Mouse (Mus musculus) layer of hippocampus, postnatal 36 days (tissue): ENCODE results near the gene Phactr1. TPM values are rescaled to one million over a fixed set of nuclear protein-coding genes. Genes with fewer than 3 reads are reported as not detected.

Source experiments
- DNase-seq, 2 experiments: peaks; one replicate each; pipeline ENCODE4 v3.0.0; 2022
- total RNA-seq, 2 experiments: library from RNA; stranded (reverse); gene quantifications; 2 replicates each; pipeline ENCODE4 v1.2.3; 2021

The Phactr1 gene
- total RNA-seq, 2 experiments from 2014 or later = 294 to 305 TPM

DNA sequence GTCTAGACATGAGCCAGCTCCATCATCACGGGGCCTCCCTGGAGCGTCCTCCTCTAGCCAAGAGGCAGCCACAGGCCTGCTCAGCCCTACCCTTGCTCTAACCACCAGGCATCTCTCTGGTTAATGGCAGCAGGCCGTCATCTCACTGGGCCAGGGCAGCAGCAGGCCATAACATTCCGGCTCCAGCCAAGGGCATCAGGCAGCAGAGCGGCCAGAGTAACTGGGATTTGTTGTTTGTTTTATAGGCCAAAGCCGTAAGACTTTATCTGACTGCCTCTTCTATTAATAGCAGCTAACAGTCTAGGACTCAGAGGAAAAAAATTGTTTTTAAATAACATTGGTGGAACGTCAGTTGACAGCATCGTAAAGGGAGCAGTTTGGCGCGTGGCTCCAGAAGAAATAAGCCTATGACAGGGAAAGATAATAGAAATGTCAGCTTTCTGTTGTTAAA, 451.3 kb downstream of the Phactr1 start:
- no peak for DNase-seq

- DNase-seq = no peak
These were observed 452.4 kb downstream of the Phactr1 start for GRCm38 (mm10) chr13:43132859-43133258.

DNA sequence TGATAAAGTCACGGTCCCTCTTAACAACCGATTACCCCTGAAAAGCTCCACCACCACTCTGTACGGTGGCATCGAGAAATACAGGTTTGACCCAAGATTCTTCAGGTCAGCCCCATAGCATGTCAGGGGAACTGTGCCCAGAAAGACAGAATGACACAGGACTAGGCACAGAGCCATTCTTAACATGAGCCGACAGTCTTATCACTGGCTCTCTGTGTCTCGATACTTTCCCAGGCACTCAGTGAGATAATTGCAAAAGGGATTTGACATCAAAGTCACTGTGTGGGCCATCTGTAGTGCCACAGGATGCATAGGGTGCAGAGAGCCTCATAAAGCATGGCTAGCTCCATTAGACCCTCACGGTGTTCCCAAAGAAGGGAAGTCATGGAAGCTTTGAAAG, 453.0 kb downstream of the Phactr1 start:
- no peak for DNase-seq

DNA sequence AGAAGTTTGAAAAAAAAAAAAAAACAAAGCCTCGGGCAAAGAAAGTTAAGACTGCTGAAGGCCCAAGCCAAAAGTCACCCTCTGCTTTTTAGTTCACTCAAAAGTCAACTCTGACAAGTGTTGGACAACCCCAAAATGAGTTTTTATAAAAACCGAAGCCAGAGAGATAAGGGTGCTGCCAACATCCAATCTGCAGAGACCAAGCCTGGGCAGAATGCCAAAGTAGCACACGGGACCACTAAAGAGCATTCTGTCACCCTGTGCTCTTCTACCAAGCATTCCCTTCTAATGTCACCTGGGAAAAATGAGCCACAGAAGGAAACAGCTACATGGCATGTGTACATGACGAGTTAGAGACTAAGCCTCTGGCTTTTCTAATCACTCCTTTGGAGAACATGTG, 454.0 kb downstream of the Phactr1 start:
- DNase-seq = no peak

DNA sequence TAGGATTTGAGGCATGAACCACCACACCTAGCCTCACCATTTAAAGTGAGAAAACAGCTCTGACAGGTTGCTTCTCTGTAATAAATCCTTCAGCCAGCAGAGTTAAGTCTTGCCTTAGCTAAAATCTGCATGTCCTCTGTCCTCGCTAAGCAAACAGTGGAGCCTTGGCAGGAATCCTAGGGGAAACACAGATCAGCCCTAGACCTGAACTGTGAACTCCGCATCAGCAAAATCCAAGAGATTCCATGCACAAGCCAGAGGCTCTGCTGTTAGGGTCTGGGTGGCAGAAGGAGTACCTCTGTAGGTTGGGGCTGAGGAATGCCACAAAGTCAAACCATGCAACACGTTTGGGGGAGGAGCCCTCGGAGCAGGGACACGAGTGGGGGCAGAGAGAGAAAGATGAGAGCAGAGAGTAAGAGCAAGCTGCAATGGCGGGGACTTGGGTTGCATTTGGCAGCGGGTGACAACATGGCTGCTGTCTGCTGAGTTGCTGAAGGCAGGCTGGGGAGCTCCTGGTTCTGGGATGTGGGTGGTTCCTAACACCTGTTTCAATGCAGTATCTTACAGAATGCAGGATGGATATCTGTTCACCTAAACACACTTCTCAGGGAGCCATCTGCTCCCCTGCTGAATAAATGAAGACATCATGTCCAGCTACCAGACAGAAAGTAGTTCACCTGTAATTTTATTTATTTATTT, 464.4 kb downstream of the Phactr1 start:
- DNase-seq = no peak

- no peak for DNase-seq
These were observed 466.3 kb downstream of the Phactr1 start for GRCm38 (mm10) chr13:43146515-43147258.

DNA sequence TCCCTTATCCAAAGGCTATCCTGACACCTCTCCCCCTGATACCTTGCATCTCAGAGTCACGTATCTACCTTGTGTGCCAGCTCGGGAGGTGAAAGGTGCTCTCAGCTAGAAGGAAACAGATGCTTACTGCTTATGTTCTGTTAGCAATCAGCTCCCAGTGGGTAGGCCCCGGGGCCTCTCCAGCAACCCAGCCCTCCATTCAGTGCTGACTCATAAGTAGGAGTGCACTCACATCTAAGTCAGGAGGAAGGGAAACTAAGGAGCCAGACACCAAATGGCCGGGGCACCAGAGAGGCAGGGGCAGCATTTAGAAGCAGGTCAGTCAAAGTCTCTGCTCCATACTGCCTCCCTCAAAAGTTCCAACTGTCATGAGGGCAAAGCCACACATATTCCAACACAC, 468.3 kb downstream of the Phactr1 start:
- DNase-seq = no peak

DNA sequence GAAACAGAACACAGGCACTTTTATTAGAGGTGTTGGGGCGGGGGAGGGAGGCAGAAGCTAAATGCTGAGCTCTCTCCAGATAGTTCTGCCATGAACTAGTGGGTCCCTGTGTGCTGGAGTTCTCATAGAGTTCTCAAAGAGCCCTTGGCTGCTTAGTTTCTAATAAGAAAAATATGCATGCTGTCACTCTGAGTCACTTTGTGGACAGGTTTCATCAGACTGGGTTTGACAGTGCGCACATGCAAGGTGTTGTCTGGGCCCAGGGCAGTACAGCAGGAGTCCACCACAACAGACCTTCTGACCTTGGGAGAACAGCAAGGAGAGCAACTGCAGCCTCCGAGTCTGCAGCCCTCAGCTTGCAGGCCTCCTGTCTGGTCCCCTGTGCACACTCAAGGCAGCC, 469.2 kb downstream of the Phactr1 start:
- DNase-seq = no peak

DNA sequence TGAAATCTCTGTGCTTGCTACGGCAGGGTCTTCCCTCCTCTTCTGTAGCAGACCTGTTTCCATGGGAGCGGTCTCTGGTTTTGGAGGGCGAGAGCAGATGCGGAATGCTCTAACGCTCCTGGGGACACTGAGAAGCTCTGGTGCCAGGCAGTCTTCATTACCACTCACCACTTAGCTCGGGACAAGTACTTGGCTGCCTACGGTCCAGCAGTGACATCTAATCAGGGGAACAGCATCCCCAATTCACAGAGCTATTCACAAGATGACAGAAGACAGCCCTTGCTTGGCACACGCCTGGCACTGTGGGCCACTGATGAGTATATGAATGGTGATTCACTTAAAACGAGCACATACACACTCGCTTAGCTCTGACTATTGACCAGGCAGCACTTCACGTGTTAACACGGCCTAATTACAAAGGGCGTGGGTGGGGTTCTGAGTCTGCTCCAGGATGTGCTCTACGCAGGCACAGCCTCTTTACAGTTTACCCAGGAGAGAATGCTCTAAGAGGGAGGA, 471.6 kb downstream of the Phactr1 start:
- DNase-seq = no peak

DNA sequence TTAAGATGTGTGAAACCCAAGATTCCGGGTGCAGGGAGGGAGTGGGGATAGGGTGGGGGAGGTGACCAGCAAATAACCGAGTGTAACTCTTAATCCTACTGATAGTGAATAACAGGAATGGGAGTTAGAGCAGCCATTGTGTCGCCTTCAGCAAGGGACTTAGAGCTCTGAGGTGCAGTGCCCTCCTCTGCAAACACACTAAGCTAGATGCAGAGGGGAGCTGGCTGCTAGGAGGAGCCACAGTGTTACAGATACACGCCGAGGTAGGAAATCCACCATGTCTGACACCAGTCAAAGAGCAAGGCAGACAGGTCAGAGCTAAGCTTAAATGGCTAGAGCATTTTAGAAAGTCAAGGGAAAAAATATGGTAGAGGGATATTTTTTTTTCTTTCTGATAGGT, 476.9 kb downstream of the Phactr1 start:
- DNase-seq = no peak

- DNase-seq = no peak
These were observed 477.9 kb downstream of the Phactr1 start for GRCm38 (mm10) chr13:43158281-43158680.

DNA sequence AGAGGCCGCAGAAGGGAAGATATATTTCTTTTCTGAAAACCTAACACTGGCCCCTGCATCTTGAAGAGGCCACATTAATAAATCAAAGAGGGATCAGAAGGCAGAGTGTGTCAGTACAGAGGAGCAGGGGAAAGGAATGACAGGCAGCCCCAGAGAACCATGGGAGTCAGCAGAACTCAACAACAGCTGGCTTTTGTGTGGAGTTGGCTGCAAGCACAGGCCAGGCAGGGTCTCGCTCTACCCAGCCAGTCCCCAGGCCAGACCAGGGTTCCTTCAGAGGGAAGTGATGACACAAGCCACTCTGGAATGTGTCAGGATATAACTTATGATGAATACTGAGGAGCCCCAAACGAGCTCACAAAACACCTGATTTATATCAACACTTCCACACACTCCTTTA, 479.0 kb downstream of the Phactr1 start:
- no peak for DNase-seq

DNA sequence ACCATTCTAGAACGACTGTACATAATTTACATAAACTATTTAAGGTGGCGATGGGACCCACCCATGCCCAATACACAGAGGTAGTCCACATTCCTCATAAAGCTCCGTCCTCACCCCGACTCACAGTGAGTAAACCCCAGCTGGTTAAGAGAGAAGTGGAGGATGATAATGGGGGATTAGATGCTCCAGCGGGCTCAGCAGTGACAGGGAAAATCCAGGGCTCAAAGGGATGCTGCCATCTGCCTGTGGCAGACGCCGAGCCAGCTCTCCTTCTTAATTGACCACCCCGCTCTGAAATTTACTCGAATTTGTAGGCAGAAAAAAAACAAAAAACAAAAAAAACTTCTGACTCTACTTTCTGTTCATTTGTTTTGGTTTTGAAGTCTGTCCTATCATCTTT, 487.3 kb downstream of the Phactr1 start:
- DNase-seq = no peak

GRCm38 (mm10) chr13:43171020-43171710, 490.7 kb downstream of the Phactr1 start, which contains the start of gene Tbc1d7:
TSS of gene Tbc1d7 (minus strand) at chr13:43171501.
- DNase-seq = peak; percentile 97 to 98

GRCm38 (mm10) chr13:43172036-43172713, 491.8 kb downstream of the Phactr1 start:
- no peak for DNase-seq

DNA sequence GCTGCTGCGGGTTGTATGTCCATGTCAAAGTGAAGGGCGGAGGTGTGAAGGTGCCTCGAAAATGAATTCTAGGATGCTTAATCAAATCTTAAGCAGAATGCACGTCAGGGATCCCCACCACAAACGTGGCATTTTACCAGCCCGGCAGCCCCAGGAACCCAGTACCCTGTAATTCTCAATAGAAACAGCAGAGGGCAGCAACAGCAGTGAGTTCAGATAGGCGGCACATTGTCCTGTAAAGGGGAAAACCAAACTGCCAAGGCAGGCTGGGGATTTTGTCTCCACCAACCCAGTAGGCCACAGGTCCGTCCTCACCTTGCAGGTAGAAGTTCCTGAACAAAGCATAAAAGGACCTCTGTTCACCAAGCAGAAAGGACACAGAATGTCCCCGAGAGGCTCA, 492.8 kb downstream of the Phactr1 start:
- DNase-seq = peak; percentile 79 to 81

DNA sequence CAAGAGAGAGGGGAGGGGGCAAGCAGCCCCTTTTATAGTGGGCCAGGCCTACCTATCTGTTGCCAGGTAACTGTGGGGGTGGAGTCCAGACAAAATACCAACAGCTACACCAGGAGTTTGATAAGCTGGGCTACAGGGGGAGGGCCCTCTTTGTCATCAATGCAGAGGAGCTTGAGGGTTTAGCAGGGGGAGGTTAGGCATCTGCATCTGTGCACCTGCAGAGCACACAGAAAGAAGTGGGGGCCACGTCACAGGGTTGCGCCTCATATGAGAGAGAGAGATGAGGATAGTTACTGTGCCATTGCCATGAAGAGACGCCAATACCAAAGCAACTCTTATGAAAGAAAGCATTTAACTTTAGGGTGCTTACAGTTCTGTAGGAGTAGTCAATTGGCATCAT, 496.3 kb downstream of the Phactr1 start:
- DNase-seq = no peak

DNA sequence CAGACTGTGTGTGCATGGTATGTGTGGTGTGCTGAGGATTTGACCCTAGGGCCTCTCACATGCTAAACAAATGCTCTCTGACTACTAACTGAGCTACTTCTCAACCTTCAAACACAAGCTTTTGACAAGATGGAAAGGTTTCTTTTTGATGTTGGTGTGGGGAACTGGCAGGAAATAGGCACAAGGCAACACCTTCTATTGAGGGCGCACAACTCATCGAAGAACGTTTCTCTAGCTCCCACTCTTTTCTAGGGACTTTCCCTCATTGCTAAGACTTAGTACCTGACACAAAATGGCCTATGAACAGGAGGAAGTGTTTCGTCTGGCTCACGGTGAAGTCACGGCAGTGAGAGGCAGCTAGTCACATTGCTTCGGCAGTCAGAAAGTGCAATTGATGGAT, 496.9 kb downstream of the Phactr1 start:
- no peak for DNase-seq

GRCm38 (mm10) chr13:43181104-43181503, 500.7 kb downstream of the Phactr1 start:
- no peak for DNase-seq

GRCm38 (mm10) chr13:43182465-43183201, 502.2 kb downstream of the Phactr1 start:
- peak; percentile 81 to 82 for DNase-seq

- no peak for DNase-seq
These were observed 503.0 kb downstream of the Phactr1 start for GRCm38 (mm10) chr13:43183248-43184055.
